Mouse (Mus musculus) embryonic fibroblast, embryonic 13.5 days (primary cell): ENCODE data around the gene Atp13a2.

Experiments
- CTCF ChIP-seq: IDR thresholded peaks from 2 replicates; pipeline ENCODE4 v1.5.1; 2011; ENCODE audit warnings: mild to moderate bottlenecking, control low read depth, low read length, moderate library complexity, borderline replicate concordance; ENCODE audit not compliant: insufficient read depth
- POLR2A ChIP-seq: IDR thresholded peaks from 2 replicates; pipeline ENCODE4 v1.6.1; 2011; ENCODE audit warnings: low read depth, mild to moderate bottlenecking, control low read depth, low read length, moderate library complexity

DNA sequence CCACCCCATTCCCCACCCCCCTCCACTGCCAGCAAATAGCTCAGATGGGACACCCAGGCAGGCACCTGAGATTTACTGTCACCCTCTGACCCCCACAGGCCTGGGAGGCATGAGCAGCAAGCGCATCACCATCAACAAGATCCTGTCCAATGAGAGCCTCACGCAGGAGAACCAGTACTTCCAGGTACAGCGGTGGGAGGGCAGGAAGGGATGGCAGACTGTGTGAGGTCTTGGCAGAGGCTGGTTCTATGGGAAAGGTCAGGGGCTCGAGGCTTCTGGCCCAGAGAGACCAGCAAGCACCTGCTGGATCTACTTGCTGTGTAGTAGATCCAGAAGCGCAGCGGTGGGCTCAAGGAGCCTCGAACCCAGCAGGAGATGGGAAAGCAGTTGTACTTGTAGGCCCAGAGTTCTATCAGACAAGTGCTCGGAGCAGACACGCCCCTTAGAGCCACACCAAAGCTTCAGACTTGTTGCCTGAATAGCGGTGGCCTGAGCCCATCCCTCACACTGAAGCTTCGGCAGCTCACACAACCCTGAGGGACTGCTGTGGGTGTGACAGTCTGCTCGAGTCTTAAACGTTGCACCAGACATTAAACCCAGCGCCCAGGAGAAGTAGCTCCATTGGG, 40.0 kb upstream of the Atp13a2 start:
- TF ChIP-seq CTCF = no peak
- TF ChIP-seq POLR2A = no peak
